In the genomic region with DNA sequence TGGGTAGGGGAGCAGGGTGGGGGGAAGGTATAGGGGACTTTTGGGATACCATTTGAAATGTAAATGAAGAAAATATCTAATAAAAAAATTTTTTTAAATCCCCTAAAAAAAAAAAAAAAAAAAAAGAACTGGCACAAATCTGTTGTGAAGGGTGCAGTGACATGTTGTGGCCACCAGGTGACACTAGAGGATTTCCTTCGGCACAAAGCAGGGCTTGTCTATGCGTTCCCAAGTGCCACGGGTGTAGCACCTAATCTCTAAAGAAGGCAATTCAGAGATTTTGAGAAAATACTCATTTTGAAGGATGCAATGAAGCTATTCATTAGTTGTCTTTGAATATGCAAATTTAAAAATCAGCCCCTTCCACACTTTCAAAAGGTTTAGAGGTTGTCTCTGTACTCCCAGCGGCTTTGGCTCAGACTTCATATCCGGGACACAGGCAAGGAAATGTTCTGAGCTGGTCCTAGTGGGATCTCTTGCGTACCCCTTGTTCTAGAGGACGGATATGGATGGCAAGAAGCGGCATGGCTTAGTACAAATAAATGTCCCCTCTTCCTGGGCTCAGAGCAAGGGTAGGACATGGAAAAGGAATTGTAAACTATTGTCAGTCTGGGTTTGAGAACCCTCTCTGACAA, we compare ENCODE assay signal across 9 mouse cellular contexts. TPM values are rescaled to one million over a fixed set of nuclear protein-coding genes. Genes with fewer than 3 reads are reported as not detected.
DNase-seq lines count a peak whose midpoint lies in the region; ATAC-seq lines count a peak whose summit lies in the region.
"Had no signal": no experiment of that assay in that cellular context is flagged by ENCODE, and none has a peak within 500 bp of the region (broad histone marks: within the 10 kb centered on the region; RNA-seq: fewer than 3 reads in every experiment).

No protein-coding gene starts in this region.

- H3K27me3 ChIP-seq in forebrain, embryonic 16.5 days (replicated peaks; ENCODE audit: control insufficient read depth, insufficient read depth, low read length): no peaks in the 10 kb centered on the region
- H3K27me3 ChIP-seq in limb, embryonic 11.5 days (ENCODE audit: control insufficient read depth, insufficient read depth, low read length): no peaks in the 10 kb centered on the region
- H3K27me3 ChIP-seq in splenic B cell, adult 2 months (ENCODE audit: control insufficient read depth, insufficient read depth, low read length, poor library complexity, severe bottlenecking): no peaks in the 10 kb centered on the region
- H3K27me3 ChIP-seq: embryonic facial prominence, embryonic 15.5 days had no signal

- no peaks in the 10 kb centered on the region for H3K36me3 ChIP-seq in forebrain, embryonic 16.5 days (ENCODE audit: control insufficient read depth, insufficient read depth)
- no peaks in the 10 kb centered on the region for H3K36me3 ChIP-seq in limb, embryonic 11.5 days (ENCODE audit: control insufficient read depth, insufficient read depth, low read length)
- no peaks in the 10 kb centered on the region for H3K36me3 ChIP-seq in splenic B cell, adult 2 months (ENCODE audit: control insufficient read depth, insufficient read depth, low read length, poor library complexity, severe bottlenecking)
- H3K36me3 ChIP-seq: embryonic facial prominence, embryonic 15.5 days had no signal

- no peak overlapping the region for H3K27ac ChIP-seq in forebrain, embryonic 16.5 days (ENCODE audit: low read length)
- no peak overlapping the region for H3K27ac ChIP-seq in limb, embryonic 11.5 days (replicated peaks; ENCODE audit: low read depth, low read length)
- H3K27ac ChIP-seq: embryonic facial prominence, embryonic 15.5 days had no signal

- H3K4me2 ChIP-seq in forebrain, embryonic 16.5 days (ENCODE audit: low read length): no peak overlapping the region
- no peak overlapping the region for H3K4me2 ChIP-seq in limb, embryonic 11.5 days (ENCODE audit: low read depth, severe bottlenecking)
- H3K4me2 ChIP-seq: embryonic facial prominence, embryonic 15.5 days had no signal

- DNase-seq in ovary, adult 18-20 months (ENCODE audit: low spot score): peak; percentile 20
- no peak for DNase-seq in ovary, postnatal 10 days (ENCODE audit: low spot score)
- peak; percentile 22 for DNase-seq in c-Kit-positive CD71-positive TER-119-positive erythroid progenitor cells, embryonic 14.5 days (ENCODE audit: low spot score)
- peak; percentile 58 for DNase-seq in limb, embryonic 11.5 days (ENCODE audit: low spot score)
- peak; percentile 27 to 49 for DNase-seq in natural killer cell, adult 2 months (ENCODE audit: low spot score in 2 of 2)
- DNase-seq in splenic B cell, adult 2 months (ENCODE audit: low read depth, low spot score): peak; percentile 79

- no peaks in the 10 kb centered on the region for H3K9me3 ChIP-seq in forebrain, embryonic 16.5 days (ENCODE audit: control insufficient read depth, low read length)
- no peaks in the 10 kb centered on the region for H3K9me3 ChIP-seq in limb, embryonic 11.5 days (ENCODE audit: control insufficient read depth, low read length)
- H3K9me3 ChIP-seq: embryonic facial prominence, embryonic 15.5 days had no signal

- no peak overlapping the region for H3K9ac ChIP-seq in forebrain, embryonic 16.5 days (replicated peaks; ENCODE audit: low read depth, low read length)
- H3K9ac ChIP-seq in limb, embryonic 11.5 days (ENCODE audit: low read length): no peak overlapping the region
- H3K9ac ChIP-seq: embryonic facial prominence, embryonic 15.5 days had no signal

- WGBS in forebrain, embryonic 16.5 days: 41% methylated on average over 8 of the region's 8 CpGs
- WGBS in limb, embryonic 11.5 days: 48% methylated on average over 8 of the region's 8 CpGs

- ATAC-seq in forebrain, embryonic 16.5 days: peak; percentile 80
- peak; percentile 70 for ATAC-seq in inflammation-experienced regulatory T-cells, adult 6 months
- no peak for ATAC-seq in limb, embryonic 11.5 days (ENCODE audit: insufficient number of reproducible peaks, low FRiP score, low TSS enrichment, low read depth)

- H3K4me3 ChIP-seq in forebrain, embryonic 16.5 days (replicated peaks; ENCODE audit: low read length): no peak overlapping the region
- H3K4me3 ChIP-seq in limb, embryonic 11.5 days (ENCODE audit: low read depth, low read length): no peak overlapping the region
- H3K4me3 ChIP-seq: embryonic facial prominence, embryonic 15.5 days had no signal

- 0 out of 2 replicates have a peak, but pooled peaks cover 3% of the 10 kb centered on the region for H3K4me1 ChIP-seq in forebrain, embryonic 16.5 days (replicated peaks; ENCODE audit: control insufficient read depth, insufficient read depth, low read length)
- no peaks in the 10 kb centered on the region for H3K4me1 ChIP-seq in limb, embryonic 11.5 days (ENCODE audit: control insufficient read depth, insufficient read depth, low read length)
- H3K4me1 ChIP-seq: embryonic facial prominence, embryonic 15.5 days had no signal

RNA-seq across cellular contexts. Expression of a gene that starts 29.8 kb away (rescaled TPM):
- 46.1 and 51.3 TPM in 2 replicates for polyA plus RNA-seq in forebrain, embryonic 16.5 days (2015; fragmentation: Nextera tagmentation; extraction: Ambion mirVana)
- polyA plus RNA-seq in inflammation-experienced regulatory T-cells, adult 6 months (2017; shearing (Covaris generic)): not detected
- polyA plus RNA-seq in limb, embryonic 11.5 days (2014; fragmentation: Nextera tagmentation; extraction: Ambion mirVana): 2.4 and 2.9 TPM in 2 replicates

RNA-seq across cellular contexts. Expression of a gene that starts 30.4 kb away (rescaled TPM):
- 3.0 and 4.1 TPM in 2 replicates for polyA plus RNA-seq in forebrain, embryonic 16.5 days (2015; fragmentation: Nextera tagmentation; extraction: Ambion mirVana)
- polyA plus RNA-seq in inflammation-experienced regulatory T-cells, adult 6 months (2017; shearing (Covaris generic)): 100 to 1,000 TPM in 2 of 3 experiments, 10 to 100 TPM in 1; 92.6 to 125 (median 114) TPM
- 2.0 TPM in 2 replicates for polyA plus RNA-seq in limb, embryonic 11.5 days (2014; fragmentation: Nextera tagmentation; extraction: Ambion mirVana)

Comparison
In these comparisons a context has a peak if more than half of its experiments do, and no peak if none do; other contexts are left out.
1. RNA of a gene that starts 29.8 kb away (polyA plus RNA-seq): 46.1 to 51.3 TPM in forebrain, embryonic 16.5 days; 2.4 to 2.9 TPM in limb, embryonic 11.5 days and not detected in inflammation-experienced regulatory T-cells, adult 6 months; every median in the first group is over 10 times any median in the second.
2. RNA of a gene that starts 30.4 kb away (polyA plus RNA-seq): 92.6 to 125 TPM in inflammation-experienced regulatory T-cells, adult 6 months; 3.0 to 4.1 TPM in forebrain, embryonic 16.5 days and 2.0 TPM in limb, embryonic 11.5 days; every median in the first group is over 10 times any median in the second.